Mouse (Mus musculus): ENCODE results near the gene Gm49378. TPM values are rescaled to one million over a fixed set of nuclear protein-coding genes. Genes with fewer than 3 reads are reported as not detected.

Gm49378 gene
- polyA plus RNA-seq, 1 experiment from 2014 or later = 4.0 TPM

DNA sequence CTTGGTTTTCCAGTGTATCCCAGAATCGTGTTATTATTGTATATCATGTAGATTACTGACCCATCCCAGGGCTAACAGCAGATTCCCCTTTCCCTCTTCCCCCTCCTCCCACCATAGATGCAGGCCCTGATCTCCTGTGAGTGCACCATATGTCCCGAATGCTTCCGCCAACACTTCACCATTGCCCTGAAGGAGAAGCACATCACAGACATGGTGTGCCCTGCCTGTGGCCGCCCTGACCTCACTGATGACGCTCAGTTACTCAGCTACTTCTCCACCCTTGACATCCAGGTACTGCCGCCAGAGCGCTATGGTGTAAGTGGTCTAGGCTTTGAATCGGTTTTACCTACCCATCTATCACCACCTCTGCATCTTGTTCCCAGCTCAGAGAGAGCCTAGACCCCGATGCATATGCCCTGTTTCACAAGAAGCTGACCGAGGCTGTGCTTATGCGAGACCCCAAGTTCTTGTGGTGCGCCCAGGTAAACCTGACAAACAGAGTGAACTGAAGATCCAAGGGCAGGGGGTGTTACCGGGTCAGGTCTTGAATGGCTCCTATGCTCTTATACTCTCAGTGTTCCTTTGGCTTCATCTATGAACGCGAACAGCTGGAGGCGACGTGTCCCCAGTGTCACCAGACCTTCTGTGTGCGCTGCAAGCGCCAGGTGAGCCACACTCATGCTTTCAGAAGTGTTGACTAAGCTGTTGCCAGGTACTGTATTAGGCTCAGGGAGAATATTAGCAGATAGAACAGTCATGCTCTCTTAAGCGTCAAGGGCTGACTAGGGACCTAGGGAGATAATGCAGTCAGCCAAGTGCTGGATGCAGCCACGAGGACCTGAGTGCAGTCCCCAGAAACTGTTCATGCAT is 38.9 kb downstream of the Gm49378 start:
- Histone ChIP-seq H3K4me3 (replicated peaks) (no peak overlapping the region), H3K4me2 (no peak overlapping the region), H3K9me3 (no peaks in the 10 kb centered on the region), H3K27ac (no peak overlapping the region), H3K9ac (no peak overlapping the region), H3K4me1 (peaks cover 6% of the 10 kb centered on the region), H3K36me3 (replicated peaks) (peaks cover 86% of the 10 kb centered on the region), H3K27me3 (no peaks in the 10 kb centered on the region)
- 94% methylated on average over 21 of the region's 21 CpGs for WGBS
- ATAC-seq (ENCODE audit: low FRiP score) = no peak

DNA sequence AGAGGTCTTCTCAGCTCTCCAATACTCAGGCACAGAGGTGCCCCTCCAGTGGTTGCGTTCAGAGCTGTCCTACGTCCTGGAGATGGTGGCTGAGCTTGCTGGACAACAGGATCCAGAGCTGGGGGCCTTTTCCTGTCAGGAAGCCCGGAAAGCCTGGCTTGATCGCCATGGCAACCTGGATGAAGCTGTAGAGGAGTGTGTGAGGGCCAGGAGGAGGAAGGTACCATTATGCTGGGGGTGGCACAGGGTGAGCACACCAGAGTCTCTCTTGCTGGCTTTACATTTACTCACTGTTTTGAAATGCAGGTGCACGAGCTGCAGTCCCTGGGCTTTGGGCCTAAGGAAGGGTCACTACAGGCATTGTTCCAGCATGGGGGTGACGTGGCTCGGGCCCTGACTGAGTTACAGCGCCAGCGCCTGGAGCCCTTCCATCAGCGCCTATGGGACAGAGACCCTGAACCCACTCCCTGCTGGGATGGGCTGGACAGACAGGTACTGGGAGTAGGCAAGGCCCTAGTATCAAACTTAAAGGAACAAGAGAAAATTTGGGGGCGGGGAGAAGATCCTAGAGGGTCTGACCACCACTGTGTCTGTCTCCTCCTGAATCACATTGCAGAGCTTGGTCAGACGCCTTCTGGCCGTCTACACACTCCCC is 41.5 kb downstream of the Gm49378 start:
- Histone ChIP-seq H3K27ac (no peak overlapping the region), H3K36me3 (replicated peaks) (peaks cover 60% of the 10 kb centered on the region), H3K9me3 (no peaks in the 10 kb centered on the region), H3K4me1 (peaks cover 20% of the 10 kb centered on the region), H3K4me2 (no peak overlapping the region), H3K9ac (no peak overlapping the region), H3K27me3 (no peaks in the 10 kb centered on the region), H3K4me3 (replicated peaks) (no peak overlapping the region)
- no peak for ATAC-seq (ENCODE audit: low FRiP score)
- 81% methylated on average over 13 of the region's 13 CpGs for WGBS

DNA sequence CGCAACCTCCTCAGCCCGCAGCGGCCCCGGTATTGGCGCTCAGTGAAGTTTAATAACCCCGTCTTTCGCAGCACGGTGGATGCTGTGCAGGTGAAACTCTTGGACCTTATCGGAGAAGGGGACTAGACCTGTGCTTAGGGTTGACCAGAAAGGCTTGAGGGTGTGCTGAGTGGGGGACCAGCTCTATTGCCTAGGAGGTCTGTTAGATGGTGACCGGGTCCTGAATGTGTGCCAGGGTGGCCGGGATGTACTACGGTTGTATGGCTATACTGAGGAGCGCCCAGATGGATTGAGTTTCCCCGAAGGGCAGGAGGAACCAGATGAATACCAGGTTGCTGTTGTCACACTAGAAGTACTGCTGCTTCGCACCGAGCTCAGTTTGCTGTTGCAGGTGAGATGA is 45.5 kb downstream of the Gm49378 start:
- WGBS = 8% methylated on average over 16 of the region's 16 CpGs
- Histone ChIP-seq H3K4me3 (replicated peaks) (peak overlapping the region; percentile 83), H3K27ac (no peak overlapping the region), H3K4me2 (peak overlapping the region; percentile 97), H3K27me3 (no peaks in the 10 kb centered on the region), H3K9ac (peak overlapping the region; percentile 83), H3K9me3 (no peaks in the 10 kb centered on the region), H3K36me3 (replicated peaks) (peaks cover 36% of the 10 kb centered on the region), H3K4me1 (peaks cover 28% of the 10 kb centered on the region)
- no peak for ATAC-seq (ENCODE audit: low FRiP score)

DNA sequence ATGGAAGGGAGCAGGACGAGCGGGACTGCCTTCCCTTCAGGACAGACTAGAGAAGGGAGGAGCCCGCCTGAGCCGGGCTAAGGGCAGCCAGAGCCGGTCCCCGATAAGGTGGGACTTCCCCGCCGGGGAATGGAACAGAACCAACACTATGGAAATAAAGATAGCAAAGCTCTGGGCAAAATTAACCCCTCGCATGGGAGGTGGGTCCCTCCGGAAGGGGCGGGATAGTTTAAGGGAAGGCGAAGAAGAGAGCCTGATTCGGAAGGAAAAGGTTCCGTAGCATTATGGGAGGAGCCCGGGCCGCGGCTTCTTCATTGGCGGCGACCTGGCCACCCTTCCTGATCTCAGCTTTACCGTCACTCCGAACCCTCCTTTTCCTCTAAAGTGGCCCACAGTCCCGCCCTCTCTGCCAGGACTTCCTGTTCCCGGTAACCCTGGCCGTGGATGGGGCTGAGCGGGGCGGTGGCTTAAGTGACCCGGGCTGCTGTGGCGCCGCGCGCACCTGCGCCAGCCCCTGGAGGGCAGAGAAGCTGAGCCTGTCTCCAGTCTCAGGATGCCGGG is 46.3 kb downstream of the Gm49378 start, which contains the start of gene Rnf31:
TSS of gene Rnf31 (plus strand) at position 378 of the 561 bp plus-strand sequence.
- Histone ChIP-seq H3K27me3 (no peaks in the 10 kb centered on the region), H3K4me2 (peak within 1 kb of the TSS; percentile 97), H3K4me1 (peaks cover 28% of the 10 kb centered on the region), H3K4me3 (replicated peaks) (peak within 1 kb of the TSS; percentile 83), H3K27ac (peak within 1 kb of the TSS; percentile 95), H3K36me3 (replicated peaks) (peaks cover 28% of the 10 kb centered on the region), H3K9ac (peak within 1 kb of the TSS; percentile 83), H3K9me3 (no peaks in the 10 kb centered on the region)
- ATAC-seq (ENCODE audit: low FRiP score) = peak; percentile 91
- WGBS = under 1% methylated on average over 33 of the region's 33 CpGs

DNA sequence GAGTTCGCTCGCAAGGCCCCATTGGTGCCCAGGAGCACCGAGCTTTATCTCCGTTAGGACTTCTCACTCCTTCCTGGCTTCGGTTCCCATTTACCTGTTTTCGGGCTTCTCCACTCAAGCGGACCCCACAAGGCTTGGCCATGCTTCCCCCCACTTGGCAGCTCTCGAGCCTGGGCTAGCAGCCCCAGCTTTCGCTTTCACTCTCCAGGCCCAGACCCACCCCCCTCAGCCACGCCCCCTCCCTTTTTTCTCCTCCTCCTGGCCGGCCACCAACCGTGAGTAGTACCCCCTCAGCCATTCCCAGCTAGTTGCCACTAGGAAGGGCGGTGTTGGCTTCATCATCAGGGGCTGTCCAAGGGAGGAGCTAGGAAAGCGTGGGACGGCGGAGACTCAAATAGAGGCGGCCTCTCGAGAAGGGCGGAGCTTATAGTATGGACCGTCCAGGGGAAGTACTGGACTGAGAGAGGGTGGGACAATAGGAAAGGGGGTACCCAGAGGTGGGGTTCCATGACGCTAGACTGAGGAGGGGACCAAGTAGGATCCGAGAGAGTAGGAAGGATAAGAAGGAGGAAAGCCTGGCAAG is 46.9 kb downstream of the Gm49378 start, which contains the start of gene Psme2:
TSS of gene Psme2 (minus strand) at position 366 of the 583 bp plus-strand sequence.
- peak within 1 kb of the TSS; percentile 97 for H3K4me2 ChIP-seq
- WGBS = 2% methylated on average over 22 of the region's 22 CpGs
- H3K4me3 ChIP-seq (replicated peaks) = peak within 1 kb of the TSS; percentile 83
- H3K4me1 ChIP-seq = peaks cover 28% of the 10 kb centered on the region
- peaks cover 22% of the 10 kb centered on the region for H3K36me3 ChIP-seq (replicated peaks)
- H3K9ac ChIP-seq = peak within 1 kb of the TSS; percentile 83
- peak within 1 kb of the TSS; percentile 95 for H3K27ac ChIP-seq
- ATAC-seq (ENCODE audit: low FRiP score) = peak; percentile 97
- H3K9me3 ChIP-seq = no peaks in the 10 kb centered on the region
- no peaks in the 10 kb centered on the region for H3K27me3 ChIP-seq

DNA sequence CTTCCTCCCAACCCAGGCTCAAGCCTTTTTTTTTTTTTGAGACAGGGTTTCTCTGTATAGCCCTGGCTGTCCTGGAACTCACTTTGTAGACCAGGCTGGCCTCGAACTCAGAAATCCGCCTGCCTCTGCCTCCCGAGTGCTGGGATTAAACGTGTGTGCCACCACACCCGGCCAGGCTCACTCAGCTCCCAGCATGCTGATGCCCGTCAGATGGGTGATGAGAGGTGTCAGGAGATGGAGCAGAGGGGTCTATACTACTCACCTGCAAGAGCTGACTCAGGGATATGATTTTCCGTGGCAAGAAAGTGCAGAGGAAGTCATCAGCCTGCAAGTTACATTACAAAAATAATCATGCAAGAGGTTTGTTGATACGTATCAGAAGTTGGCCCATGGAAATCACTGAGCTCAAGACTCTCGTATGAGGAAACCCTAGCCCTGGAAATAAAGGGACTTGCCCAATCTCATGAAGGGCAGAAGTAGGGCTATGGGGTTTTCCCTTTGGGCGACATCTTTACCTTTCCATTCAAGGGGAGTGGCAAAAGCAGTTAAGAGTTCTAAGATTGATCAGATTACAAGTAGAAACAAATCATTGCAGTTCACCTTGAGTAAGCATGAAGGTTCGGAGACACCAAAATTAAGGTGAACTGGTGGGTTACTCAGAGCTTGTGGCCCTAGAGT is 47.8 kb downstream of the Gm49378 start:
- 0 out of 2 replicates have a peak overlapping the region, but pooled peaks have one; percentile 95 for H3K27ac ChIP-seq
- peaks cover 13% of the 10 kb centered on the region for H3K36me3 ChIP-seq (replicated peaks)
- H3K9me3 ChIP-seq = no peaks in the 10 kb centered on the region
- H3K27me3 ChIP-seq = no peaks in the 10 kb centered on the region; the same call in 1 of the 2 replicates
- peak overlapping the region; percentile 97 for H3K4me2 ChIP-seq
- H3K4me1 ChIP-seq = peaks cover 34% of the 10 kb centered on the region
- peak overlapping the region; percentile 83 for H3K4me3 ChIP-seq (replicated peaks)
- WGBS = 87% methylated on average over 11 of the region's 11 CpGs
- no peak for ATAC-seq (ENCODE audit: low FRiP score)
- peak overlapping the region; percentile 83 for H3K9ac ChIP-seq

DNA sequence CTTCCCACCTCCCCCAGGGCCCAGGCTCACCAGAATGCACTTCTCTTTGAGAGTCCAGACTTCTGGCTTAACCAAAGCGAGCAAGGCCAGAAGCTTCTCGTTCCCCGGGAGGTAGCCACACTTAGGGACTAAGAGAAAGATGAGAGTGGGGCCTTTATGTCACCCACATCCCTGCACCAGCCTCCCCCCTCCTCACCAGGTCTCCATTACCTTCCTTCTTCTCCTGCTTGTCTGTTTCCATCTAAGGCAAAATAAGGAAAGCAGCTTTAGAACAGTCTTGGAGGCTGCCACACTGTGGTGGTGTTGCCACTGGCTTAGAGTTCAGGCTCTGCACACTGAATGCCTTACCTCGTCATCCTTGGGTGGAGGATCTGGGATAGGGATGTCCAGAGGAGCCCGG is 48.4 kb downstream of the Gm49378 start:
- peaks cover 6% of the 10 kb centered on the region; the same call in 1 of the 2 replicates for H3K27me3 ChIP-seq
- 95% methylated on average over 5 of the region's 5 CpGs for WGBS
- H3K4me2 ChIP-seq = no peak overlapping the region
- H3K4me3 ChIP-seq (replicated peaks) = no peak overlapping the region
- no peak overlapping the region for H3K9ac ChIP-seq
- H3K4me1 ChIP-seq = peaks cover 39% of the 10 kb centered on the region
- no peak overlapping the region for H3K27ac ChIP-seq
- peaks cover 8% of the 10 kb centered on the region for H3K36me3 ChIP-seq (replicated peaks)
- no peaks in the 10 kb centered on the region for H3K9me3 ChIP-seq
- no peak for ATAC-seq (ENCODE audit: low FRiP score)

DNA sequence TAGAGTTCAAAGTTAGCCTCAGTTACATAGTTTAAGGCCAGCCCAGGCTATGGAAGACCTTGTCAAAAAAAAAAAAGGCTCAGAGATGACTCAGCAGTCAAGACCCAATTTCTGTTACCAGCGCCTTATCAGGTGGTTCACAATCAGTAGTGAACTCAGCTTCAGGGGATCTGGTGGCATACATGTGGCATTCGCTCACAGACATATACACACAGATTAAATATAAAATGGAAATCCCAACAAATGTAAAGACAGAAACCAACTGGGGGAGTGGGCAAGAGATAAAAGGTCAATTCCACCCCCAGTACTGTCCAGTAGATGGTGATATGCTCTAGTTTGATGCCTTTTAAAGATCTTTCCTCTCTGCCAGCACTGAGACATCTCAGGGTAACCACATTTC is 51.5 kb downstream of the Gm49378 start:
- Histone ChIP-seq H3K9ac (no peak overlapping the region), H3K9me3 (no peaks in the 10 kb centered on the region), H3K4me1 (peaks cover 19% of the 10 kb centered on the region), H3K27ac (no peak overlapping the region), H3K4me3 (replicated peaks) (no peak overlapping the region), H3K36me3 (replicated peaks) (peaks cover 13% of the 10 kb centered on the region), H3K4me2 (no peak overlapping the region), H3K27me3 (peaks cover 9% of the 10 kb centered on the region; the same call in 1 of the 2 replicates)
- ATAC-seq (ENCODE audit: low FRiP score) = no peak
- WGBS = 94% methylated on average over 2 of the region's 2 CpGs

DNA sequence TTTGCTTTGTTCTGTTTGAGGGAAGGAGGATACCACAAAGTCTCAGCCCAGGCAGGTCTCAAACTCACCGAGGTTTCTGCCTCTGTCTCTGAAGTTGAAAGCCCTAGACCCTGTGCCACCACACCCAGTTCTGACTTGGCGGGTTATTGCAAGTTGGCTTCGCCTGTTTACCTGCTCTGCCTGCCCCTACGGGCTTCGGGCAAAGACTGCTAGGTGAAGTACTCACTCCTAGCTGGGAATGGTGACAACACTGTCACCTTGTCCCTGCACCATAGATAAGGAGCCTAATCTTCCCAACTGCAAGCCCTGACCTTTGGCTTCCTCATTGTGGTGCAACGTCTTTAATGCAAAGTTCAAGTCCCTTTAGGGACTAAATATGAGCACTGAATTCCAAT is 52.1 kb downstream of the Gm49378 start:
- WGBS = 68% methylated on average over 6 of the region's 6 CpGs
- peak overlapping the region; percentile 68; the same call in 1 of the 2 replicates for H3K4me2 ChIP-seq

DNA sequence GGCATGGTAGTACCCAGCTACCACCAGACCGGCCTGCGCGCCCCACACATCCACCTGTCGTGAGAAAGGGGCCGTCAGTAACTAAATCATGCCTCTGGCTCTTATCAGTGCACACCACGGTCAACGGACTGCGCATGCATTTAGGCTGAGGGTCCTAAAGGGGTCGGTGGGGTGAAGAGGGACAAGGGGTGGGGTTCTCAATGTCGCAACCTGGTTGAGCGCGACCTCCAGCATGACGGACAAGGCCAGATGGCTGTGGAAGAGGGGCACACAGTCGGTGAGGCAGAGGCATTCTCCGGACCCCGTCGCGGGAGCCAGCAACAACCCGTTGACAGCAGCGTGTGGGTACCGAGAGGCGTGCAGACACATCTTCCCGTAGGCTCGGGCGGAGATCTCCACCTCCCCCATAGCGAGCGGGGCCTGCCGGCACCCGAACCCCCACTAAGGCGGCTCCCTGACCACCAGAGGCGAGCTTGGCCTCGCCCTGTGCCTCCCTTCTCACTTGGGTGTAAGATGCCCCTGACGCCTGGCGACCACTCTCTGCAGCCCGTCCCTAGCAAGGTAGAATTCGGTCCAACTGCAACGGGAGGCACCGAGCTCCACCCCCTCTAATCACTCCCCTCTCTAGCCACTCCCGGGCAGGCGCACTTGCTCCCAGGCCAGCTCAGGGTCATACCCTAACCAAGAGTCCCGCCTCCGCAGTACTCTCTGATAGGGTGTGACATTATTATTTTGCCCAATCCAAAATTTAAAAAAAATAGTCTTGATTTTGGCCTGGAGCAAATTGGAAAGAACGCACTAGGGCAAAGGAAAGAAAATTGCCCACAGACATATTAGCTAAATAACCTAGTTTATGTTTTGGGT is 52.8 kb downstream of the Gm49378 start, which contains the start of gene Emc9:
TSS of gene Emc9 (minus strand) at position 601 of the 864 bp plus-strand sequence.
- WGBS = 3% methylated on average over 43 of the region's 43 CpGs
- peak within 1 kb of the TSS; percentile 68 for H3K4me2 ChIP-seq
- H3K27ac ChIP-seq = no peak within 1 kb of the TSS
- H3K9ac ChIP-seq = peak within 1 kb of the TSS; percentile 58
- peaks cover 13% of the 10 kb centered on the region for H3K4me1 ChIP-seq
- H3K27me3 ChIP-seq = peaks cover 9% of the 10 kb centered on the region; the same call in 1 of the 2 replicates
- H3K36me3 ChIP-seq (replicated peaks) = peaks cover 24% of the 10 kb centered on the region
- no peaks in the 10 kb centered on the region for H3K9me3 ChIP-seq
- peak within 1 kb of the TSS; percentile 41 for H3K4me3 ChIP-seq (replicated peaks)
- peak; percentile 51 for ATAC-seq (ENCODE audit: low FRiP score)

More for the DNA sequence above, 52.1 kb downstream of the Gm49378 start:
- ATAC-seq (ENCODE audit: low FRiP score) = no peak
- Histone ChIP-seq H3K27me3 (peaks cover 9% of the 10 kb centered on the region; the same call in 1 of the 2 replicates), H3K27ac (no peak overlapping the region), H3K9ac (no peak overlapping the region), H3K4me3 (replicated peaks) (no peak overlapping the region), H3K4me1 (peaks cover 19% of the 10 kb centered on the region), H3K36me3 (replicated peaks) (peaks cover 18% of the 10 kb centered on the region), H3K9me3 (no peaks in the 10 kb centered on the region)

DNA sequence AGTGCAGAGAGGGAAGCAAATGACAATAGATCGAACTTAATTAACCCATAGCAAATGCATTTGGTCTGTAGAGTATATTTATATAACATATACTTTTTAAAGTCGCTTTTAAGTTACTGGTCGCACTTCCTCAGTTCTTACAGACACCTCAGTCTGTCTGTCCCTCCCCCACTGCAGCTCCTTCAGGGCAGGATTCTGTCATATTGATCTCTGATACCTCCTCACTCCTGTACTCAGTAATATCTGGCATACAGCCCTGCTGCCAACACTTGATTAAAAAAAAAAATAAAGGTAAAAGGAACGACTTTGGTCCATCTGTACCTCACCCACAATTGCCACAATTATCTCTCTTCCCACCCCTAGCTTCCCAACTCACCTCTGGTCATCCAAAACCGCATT is 53.4 kb downstream of the Gm49378 start:
- Histone ChIP-seq H3K4me1 (peaks cover 11% of the 10 kb centered on the region), H3K27ac (no peak overlapping the region), H3K27me3 (peaks cover 9% of the 10 kb centered on the region; the same call in 1 of the 2 replicates), H3K4me2 (peak overlapping the region; percentile 68), H3K36me3 (replicated peaks) (peaks cover 24% of the 10 kb centered on the region), H3K9me3 (no peaks in the 10 kb centered on the region), H3K9ac (peak overlapping the region; percentile 58), H3K4me3 (replicated peaks) (peak overlapping the region; percentile 41)
- ATAC-seq (ENCODE audit: low FRiP score) = no peak
- WGBS = 41% methylated on average over 5 of the region's 5 CpGs
